Mouse (Mus musculus): ENCODE data around the gene Hamp. TPM values are rescaled to one million over a fixed set of nuclear protein-coding genes. Genes with fewer than 3 reads are reported as not detected.
"Not testable (repeated sequence)": the region's sequence is repeated elsewhere in the genome, so short reads cannot be mapped to it uniquely, and the experiment has no call there.

The Hamp gene
- polyA plus RNA-seq, 1 experiment from 2014 or later = 0.90 TPM

DNA sequence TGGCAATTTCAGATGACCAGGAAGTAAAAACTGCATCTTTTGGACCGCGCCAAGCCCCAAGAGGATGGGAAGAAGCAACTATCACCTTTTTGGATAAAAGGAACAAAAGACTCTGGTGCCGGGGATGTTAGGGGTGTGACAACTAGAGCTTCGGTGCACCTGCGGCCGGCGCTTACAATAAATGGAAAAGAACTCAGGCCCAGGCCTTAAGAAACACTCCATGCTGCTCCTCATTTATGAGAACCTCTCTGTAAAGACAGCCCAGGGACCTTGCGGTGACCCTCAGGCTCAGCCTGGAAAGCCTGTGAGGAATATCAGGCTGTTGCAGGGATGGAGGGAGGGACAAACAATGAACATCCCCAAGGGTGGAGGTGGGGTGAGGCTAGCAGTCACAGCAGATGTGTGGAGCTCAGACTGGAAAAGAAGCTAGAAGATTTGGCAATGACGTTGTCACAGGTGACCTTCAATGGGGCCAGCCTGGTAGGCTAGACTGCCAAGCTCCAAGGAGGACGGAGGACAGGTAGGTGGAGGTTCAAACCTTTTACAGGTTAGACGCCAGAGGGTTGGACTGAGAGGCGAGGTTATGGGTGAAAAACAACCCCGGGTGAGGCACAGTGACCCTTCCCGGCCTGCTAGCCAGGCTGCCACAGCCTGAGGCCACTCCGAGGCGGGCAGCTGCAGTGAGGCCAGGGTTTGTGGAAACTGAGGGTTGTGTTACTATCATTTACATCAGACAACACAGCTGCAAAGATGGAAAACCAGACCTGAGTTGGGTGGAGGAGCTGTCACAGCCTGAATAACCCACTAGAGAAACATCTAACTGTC, 8.8 kb upstream of the Hamp start:
- no peaks in the 10 kb centered on the region for H3K27me3 ChIP-seq (ENCODE audit: control insufficient read depth, insufficient read depth, low read length)
- H3K4me2 ChIP-seq (ENCODE audit: low read depth, low read length) = no peak overlapping the region
- WGBS = 92% methylated on average over 16 of the region's 16 CpGs
- no peaks in the 10 kb centered on the region for H3K9me3 ChIP-seq (replicated peaks; ENCODE audit: control insufficient read depth, low read length)
- H3K36me3 ChIP-seq (ENCODE audit: control insufficient read depth, insufficient read depth, low read length) = peaks cover 23% of the 10 kb centered on the region
- no peak for ATAC-seq (ENCODE audit: insufficient read depth, low FRiP score)
- H3K27ac ChIP-seq (ENCODE audit: low read length) = no peak overlapping the region
- H3K4me3 ChIP-seq (replicated peaks; ENCODE audit: low read length) = no peak overlapping the region
- no peak overlapping the region for H3K9ac ChIP-seq (ENCODE audit: low read length)
- peaks cover 17% of the 10 kb centered on the region for H3K4me1 ChIP-seq (ENCODE audit: control insufficient read depth, insufficient read depth, low read length)

DNA sequence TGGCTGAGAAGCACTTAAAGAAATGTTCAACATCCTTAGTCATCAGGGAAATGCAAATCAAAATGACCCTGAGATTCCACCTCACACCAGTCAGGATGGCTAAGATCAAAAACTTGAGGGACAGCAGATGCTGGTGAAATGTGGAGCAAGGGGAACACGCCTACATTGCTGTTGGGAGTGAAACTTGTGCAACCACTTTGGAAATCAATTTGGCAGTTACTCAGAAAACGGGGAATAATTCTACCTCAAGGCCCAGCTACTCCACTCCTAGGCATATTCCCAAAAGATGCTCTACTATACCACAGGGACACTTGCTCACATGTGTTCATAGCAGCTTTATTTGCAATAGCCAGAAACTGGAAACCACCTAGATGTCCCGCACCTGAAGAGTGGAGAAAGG, 6.1 kb upstream of the Hamp start:
- not testable (repeated sequence) for H3K4me3 ChIP-seq (replicated peaks; ENCODE audit: low read length); H3K4me2 ChIP-seq (ENCODE audit: low read depth, low read length); H3K27ac ChIP-seq (ENCODE audit: low read length); H3K9me3 ChIP-seq (replicated peaks; ENCODE audit: control insufficient read depth, low read length); ATAC-seq (ENCODE audit: insufficient read depth, low FRiP score); H3K27me3 ChIP-seq (ENCODE audit: control insufficient read depth, insufficient read depth, low read length); H3K9ac ChIP-seq (ENCODE audit: low read length)
- Histone ChIP-seq H3K36me3 (ENCODE audit: control insufficient read depth, insufficient read depth, low read length) (peaks cover 26% of the 10 kb centered on the region), H3K4me1 (ENCODE audit: control insufficient read depth, insufficient read depth, low read length) (peaks cover 10% of the 10 kb centered on the region; the same call in 1 of the 2 replicates)
- WGBS = 84% methylated on average over 3 of the region's 3 CpGs

DNA sequence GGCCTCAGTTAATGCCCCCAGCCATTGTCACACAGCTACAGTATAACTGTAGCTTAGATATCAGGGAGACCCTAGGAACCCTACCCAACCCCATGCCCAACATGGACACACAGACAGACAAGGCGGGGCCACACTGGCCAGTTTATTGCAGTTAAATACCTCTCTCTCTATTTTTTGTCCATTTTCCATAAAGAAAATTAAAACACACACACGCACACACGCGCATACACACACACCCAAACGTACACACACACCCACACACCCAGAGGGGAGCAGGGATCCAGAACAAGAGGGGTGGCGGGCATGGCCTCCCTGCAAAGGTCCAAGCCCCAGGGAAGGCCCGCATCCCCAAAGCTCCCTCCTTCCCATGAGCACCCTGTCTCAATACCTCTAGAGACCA, 2.0 kb upstream of the Hamp start:
- Histone ChIP-seq H3K4me3 (replicated peaks; ENCODE audit: low read length) (no peak overlapping the region), H3K27ac (ENCODE audit: low read length) (no peak overlapping the region), H3K27me3 (ENCODE audit: control insufficient read depth, insufficient read depth, low read length) (no peaks in the 10 kb centered on the region), H3K4me2 (ENCODE audit: low read depth, low read length) (no peak overlapping the region), H3K36me3 (ENCODE audit: control insufficient read depth, insufficient read depth, low read length) (peaks cover 7% of the 10 kb centered on the region; the same call in 1 of the 2 replicates), H3K9me3 (replicated peaks; ENCODE audit: control insufficient read depth, low read length) (no peaks in the 10 kb centered on the region), H3K9ac (ENCODE audit: low read length) (no peak overlapping the region), H3K4me1 (ENCODE audit: control insufficient read depth, insufficient read depth, low read length) (no peaks in the 10 kb centered on the region)
- 94% methylated on average over 7 of the region's 7 CpGs for WGBS
- ATAC-seq (ENCODE audit: insufficient read depth, low FRiP score) = no peak

DNA sequence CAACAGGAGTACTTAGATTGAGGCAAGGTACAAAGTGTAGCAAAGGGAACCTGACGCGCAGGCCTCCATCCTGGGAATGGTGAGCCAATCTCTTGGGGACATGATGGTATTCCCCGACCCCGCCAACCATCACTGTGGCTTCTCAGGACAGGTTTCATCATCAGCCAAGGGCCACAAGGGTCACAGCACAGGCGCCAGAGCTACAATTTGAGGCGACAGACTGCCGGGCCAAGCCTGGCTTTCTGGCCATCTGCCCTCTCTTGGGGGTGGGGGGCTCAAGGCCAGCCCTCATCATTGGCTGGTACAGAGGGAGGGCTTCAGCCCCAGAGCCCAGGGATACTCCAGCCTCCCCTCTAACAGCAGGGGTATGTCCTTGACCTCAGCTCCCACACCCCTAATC, 1.6 kb upstream of the Hamp start:
- 73% methylated on average over 7 of the region's 7 CpGs for WGBS
- H3K4me1 ChIP-seq (ENCODE audit: control insufficient read depth, insufficient read depth, low read length); H3K9ac ChIP-seq (ENCODE audit: low read length); ATAC-seq (ENCODE audit: insufficient read depth, low FRiP score); H3K36me3 ChIP-seq (ENCODE audit: control insufficient read depth, insufficient read depth, low read length); H3K4me3 ChIP-seq (replicated peaks; ENCODE audit: low read length); H3K9me3 ChIP-seq (replicated peaks; ENCODE audit: control insufficient read depth, low read length); H3K4me2 ChIP-seq (ENCODE audit: low read depth, low read length); H3K27ac ChIP-seq (ENCODE audit: low read length); H3K27me3 ChIP-seq (ENCODE audit: control insufficient read depth, insufficient read depth, low read length): not testable (repeated sequence)

DNA sequence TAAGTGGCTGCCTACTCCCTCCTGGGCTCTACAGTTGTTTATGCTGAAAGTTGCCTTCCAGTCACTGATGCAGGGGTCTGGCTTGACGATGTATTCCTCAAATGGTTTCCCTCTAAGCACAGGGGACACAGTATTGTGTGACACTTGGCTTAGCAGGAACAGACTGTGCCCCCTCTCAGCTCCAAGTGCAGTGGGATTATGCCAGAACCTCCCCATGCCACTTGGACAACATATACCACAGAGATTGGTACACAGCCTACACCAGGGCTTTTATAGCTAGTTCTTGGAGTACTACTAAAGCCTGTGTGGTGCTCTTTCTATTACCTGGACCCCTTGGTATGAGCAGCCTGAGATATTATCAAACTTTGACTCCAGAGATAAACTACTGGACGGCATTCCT, 874 bp upstream of the Hamp start:
- not testable (repeated sequence) for H3K9me3 ChIP-seq (replicated peaks; ENCODE audit: control insufficient read depth, low read length)
- WGBS = 56% methylated on average over 2 of the region's 2 CpGs

DNA sequence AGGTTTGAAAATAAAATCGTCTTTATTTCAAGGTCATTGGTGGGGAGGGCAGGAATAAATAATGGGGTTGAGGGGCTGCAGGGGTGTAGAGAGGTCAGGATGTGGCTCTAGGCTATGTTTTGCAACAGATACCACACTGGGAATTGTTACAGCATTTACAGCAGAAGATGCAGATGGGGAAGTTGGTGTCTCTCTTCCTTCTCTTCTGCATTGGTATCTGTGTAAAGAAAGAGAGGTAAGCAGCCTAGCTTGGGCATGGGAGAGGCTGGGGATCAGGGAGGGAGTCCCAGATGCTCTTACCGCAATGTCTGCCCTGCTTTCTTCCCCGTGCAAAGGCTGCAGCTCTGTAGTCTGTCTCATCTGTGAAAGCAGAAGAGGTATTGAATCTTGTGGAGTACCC, 1.5 kb downstream of the Hamp start:
- not testable (repeated sequence) for H3K4me3 ChIP-seq (replicated peaks; ENCODE audit: low read length); H3K9ac ChIP-seq (ENCODE audit: low read length); H3K4me2 ChIP-seq (ENCODE audit: low read depth, low read length); ATAC-seq (ENCODE audit: insufficient read depth, low FRiP score); H3K36me3 ChIP-seq (ENCODE audit: control insufficient read depth, insufficient read depth, low read length); H3K27ac ChIP-seq (ENCODE audit: low read length); H3K4me1 ChIP-seq (ENCODE audit: control insufficient read depth, insufficient read depth, low read length); H3K27me3 ChIP-seq (ENCODE audit: control insufficient read depth, insufficient read depth, low read length); H3K9me3 ChIP-seq (replicated peaks; ENCODE audit: control insufficient read depth, low read length)
- 37% methylated on average over 3 of the region's 3 CpGs for WGBS

More for the DNA sequence above, 874 bp upstream of the Hamp start:
- not testable (repeated sequence) for H3K9ac ChIP-seq (ENCODE audit: low read length); H3K36me3 ChIP-seq (ENCODE audit: control insufficient read depth, insufficient read depth, low read length); ATAC-seq (ENCODE audit: insufficient read depth, low FRiP score); H3K27ac ChIP-seq (ENCODE audit: low read length); H3K4me3 ChIP-seq (replicated peaks; ENCODE audit: low read length); H3K4me1 ChIP-seq (ENCODE audit: control insufficient read depth, insufficient read depth, low read length); H3K4me2 ChIP-seq (ENCODE audit: low read depth, low read length); H3K27me3 ChIP-seq (ENCODE audit: control insufficient read depth, insufficient read depth, low read length)

DNA sequence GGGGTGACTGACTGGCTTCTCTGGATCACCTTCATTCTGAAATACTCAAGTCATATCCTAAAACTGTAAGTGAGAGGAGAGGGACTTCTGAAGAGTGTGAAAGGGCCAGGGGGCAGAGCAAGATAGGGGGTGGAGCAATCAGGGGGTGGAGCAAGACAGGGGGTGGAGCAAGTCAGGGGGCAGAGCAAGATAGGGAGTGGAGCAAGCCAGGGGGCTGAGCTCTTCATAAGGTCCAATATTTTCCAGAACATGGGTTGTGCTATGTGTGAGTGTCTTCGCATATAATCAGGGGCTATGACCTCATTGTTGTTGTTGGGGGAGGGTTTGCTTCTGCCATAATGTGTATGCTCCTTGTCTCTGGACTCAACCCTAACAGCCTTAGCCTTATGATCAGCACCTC, 3.8 kb downstream of the Hamp start:
- H3K4me1 ChIP-seq (ENCODE audit: control insufficient read depth, insufficient read depth, low read length); H3K36me3 ChIP-seq (ENCODE audit: control insufficient read depth, insufficient read depth, low read length); H3K27ac ChIP-seq (ENCODE audit: low read length); H3K9me3 ChIP-seq (replicated peaks; ENCODE audit: control insufficient read depth, low read length); H3K4me2 ChIP-seq (ENCODE audit: low read depth, low read length); ATAC-seq (ENCODE audit: insufficient read depth, low FRiP score); H3K9ac ChIP-seq (ENCODE audit: low read length); H3K27me3 ChIP-seq (ENCODE audit: control insufficient read depth, insufficient read depth, low read length); H3K4me3 ChIP-seq (replicated peaks; ENCODE audit: low read length): not testable (repeated sequence)
- 74% methylated on average over 1 of the region's 1 CpGs for WGBS

DNA sequence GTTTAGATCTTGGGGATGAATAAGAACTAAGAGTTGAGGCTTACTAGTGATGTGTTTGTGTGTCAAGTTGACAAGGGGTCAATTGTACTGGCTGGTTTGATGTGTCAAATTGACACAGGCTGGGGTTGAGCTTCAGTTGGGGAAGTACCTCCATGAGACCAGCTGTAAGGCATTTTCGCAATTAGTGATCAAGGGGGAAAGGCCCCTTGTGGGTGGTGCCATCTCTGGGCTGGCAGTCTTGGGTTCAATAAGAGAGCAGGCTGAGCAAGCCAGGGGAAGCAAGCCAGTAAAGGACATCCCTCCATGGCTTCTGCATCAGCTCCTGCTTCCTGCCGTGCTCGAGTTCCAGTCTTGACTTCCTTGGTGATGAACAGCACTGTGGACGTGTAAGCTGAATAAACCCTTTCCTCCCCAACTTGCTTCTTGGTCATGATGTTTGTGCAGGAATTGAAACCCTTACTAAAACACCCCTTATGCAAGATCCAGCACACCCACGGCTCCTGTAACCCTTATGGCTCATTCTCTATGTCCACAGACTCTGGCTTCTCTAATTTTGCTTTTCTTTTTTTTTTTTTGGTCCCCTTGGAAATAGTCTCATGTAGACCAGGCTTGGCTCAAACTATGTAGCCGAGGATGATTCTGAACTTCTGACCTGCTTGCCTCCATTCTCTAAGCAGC, 8.3 kb downstream of the Hamp start:
- not testable (repeated sequence) for H3K27me3 ChIP-seq (ENCODE audit: control insufficient read depth, insufficient read depth, low read length); H3K4me2 ChIP-seq (ENCODE audit: low read depth, low read length); H3K9me3 ChIP-seq (replicated peaks; ENCODE audit: control insufficient read depth, low read length); ATAC-seq (ENCODE audit: insufficient read depth, low FRiP score); H3K9ac ChIP-seq (ENCODE audit: low read length); H3K4me1 ChIP-seq (ENCODE audit: control insufficient read depth, insufficient read depth, low read length); H3K4me3 ChIP-seq (replicated peaks; ENCODE audit: low read length); H3K27ac ChIP-seq (ENCODE audit: low read length); H3K36me3 ChIP-seq (ENCODE audit: control insufficient read depth, insufficient read depth, low read length)
- 67% methylated on average over 6 of the region's 6 CpGs for WGBS

DNA sequence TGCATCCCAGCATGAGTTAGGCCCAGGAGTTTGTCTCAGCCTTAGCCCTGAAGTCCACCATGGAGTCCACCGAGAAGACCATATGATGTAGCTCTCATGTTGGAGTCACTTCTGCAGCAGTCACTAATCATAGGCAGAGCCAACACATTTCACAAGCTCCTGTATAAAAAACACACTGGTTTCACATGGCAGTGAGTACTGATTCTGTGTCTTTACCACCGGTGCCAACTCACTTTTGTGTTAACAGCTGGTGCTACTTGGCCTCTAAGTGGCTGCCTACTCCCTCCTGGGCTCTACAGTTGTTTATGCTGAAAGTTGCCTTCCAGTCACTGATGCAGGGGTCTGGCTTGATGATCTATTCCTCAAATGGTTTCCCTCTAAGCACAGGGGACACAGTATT, 19.3 kb downstream of the Hamp start, which contains the start of gene Hamp2:
Hamp2 (minus strand) TSS at position 101 of the 400 bp plus-strand sequence.
- 77% methylated on average over 2 of the region's 2 CpGs for WGBS
- not testable (repeated sequence) for H3K9ac ChIP-seq (ENCODE audit: low read length); H3K4me1 ChIP-seq (ENCODE audit: control insufficient read depth, insufficient read depth, low read length); H3K36me3 ChIP-seq (ENCODE audit: control insufficient read depth, insufficient read depth, low read length); H3K4me2 ChIP-seq (ENCODE audit: low read depth, low read length); H3K27me3 ChIP-seq (ENCODE audit: control insufficient read depth, insufficient read depth, low read length); H3K27ac ChIP-seq (ENCODE audit: low read length); H3K9me3 ChIP-seq (replicated peaks; ENCODE audit: control insufficient read depth, low read length); H3K4me3 ChIP-seq (replicated peaks; ENCODE audit: low read length); ATAC-seq (ENCODE audit: insufficient read depth, low FRiP score)

Data from stomach, embryonic 16.5 days (tissue).